Mouse (Mus musculus) gastrocnemius, postnatal 4 days (tissue): ENCODE measurements around the gene Pitpnc1. TPM values are rescaled to one million over a fixed set of nuclear protein-coding genes. Genes with fewer than 3 reads are reported as not detected.
A peak's percentile ranks its signal among the peaks of the same experiment; 100 is the strongest.

Source experiments
- DNase-seq, 2 experiments: peaks; one replicate each; pipeline ENCODE4 v3.0.0; 2021 to 2022; ENCODE audit warnings: low spot score in 2 of 2, mixed read lengths in 2 of 2
- total RNA-seq, 2 experiments: library from RNA; stranded (reverse); gene quantifications; 2 replicates each; pipeline ENCODE4 v1.2.3; 2021

Pitpnc1 gene
- total RNA-seq, 2 experiments from 2014 or later = 53.0 to 58.2 TPM

DNA sequence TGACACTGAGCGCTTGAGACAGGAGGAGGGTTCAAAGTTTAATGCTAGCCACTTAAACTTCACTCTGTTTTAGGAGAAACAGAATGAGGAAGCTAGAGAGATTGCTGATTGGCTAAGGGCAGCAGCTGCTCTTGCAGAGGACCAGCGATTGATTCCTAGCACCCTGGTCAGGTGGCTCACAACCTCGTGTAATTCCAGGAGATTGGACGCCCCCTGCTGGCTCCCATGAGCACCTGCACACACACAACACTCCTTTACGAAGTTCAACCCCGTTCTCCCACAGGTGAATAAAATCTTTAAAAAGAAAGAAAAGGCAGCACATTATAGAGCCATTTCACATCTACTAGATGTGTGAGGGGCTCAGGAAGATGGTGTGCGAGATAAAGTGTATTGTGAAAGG lies 224.8 kb downstream of the Pitpnc1 start:
- DNase-seq = no peak

- DNase-seq = no peak
These were observed 227.4 kb downstream of the Pitpnc1 start for GRCm38 (mm10) chr11:107243126-107243525.

GRCm38 (mm10) chr11:107241678-107242077 lies 228.8 kb downstream of the Pitpnc1 start:
- no peak for DNase-seq

- no peak for DNase-seq
These were observed 232.0 kb downstream of the Pitpnc1 start for GRCm38 (mm10) chr11:107238506-107238905.

GRCm38 (mm10) chr11:107237532-107237931 lies 233.0 kb downstream of the Pitpnc1 start:
- DNase-seq = no peak

DNA sequence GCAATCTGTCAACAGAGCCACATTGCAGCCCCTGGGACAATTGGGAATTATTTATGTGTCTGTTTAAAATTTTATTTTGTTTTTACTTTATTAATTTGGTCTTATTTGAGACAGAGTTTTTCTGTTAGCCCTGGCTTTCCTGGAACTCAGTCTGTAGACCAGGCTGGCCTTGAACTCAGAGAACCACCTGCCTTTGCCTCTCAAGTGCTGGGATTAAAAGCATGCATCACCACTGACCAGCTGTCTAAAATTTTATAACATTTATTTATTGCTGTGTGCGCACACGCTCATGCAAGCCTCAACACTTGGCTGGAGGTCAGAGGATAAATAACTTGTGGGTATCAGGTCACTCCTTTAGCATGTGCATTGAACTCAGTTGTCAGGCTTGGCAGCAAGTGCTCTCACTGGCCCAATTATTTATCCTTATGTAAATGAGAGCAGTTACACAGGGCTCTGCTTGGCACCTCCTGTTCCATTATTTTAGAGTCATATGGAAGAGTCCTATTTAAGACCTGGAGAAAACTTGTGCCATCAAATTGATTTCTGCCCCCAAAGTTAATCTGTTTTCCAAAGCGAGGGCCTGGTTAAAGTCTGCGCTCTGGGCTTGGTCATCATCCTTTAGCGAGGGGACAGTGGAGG lies 237.1 kb downstream of the Pitpnc1 start:
- DNase-seq = no peak

DNA sequence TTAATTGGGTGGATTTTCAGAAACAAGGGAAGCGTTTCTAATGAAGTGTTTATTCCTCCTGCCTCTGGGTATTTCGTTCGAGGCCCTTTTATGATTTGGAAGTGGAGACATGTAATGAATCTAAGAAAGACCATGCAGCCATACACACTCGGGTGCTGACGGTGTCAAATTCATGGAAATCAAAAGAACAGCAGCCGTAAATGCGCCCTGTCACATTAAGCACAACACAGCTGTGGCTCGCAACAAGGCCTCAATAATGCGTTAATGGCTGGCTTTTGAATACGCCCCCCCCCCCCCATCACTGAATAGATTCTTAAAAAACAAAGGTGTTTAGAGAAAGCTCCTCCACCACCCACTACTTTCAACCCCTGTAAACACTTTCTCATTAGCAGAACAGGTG lies 240.4 kb downstream of the Pitpnc1 start:
- no peak for DNase-seq

- DNase-seq = no peak
These were observed 244.1 kb downstream of the Pitpnc1 start for GRCm38 (mm10) chr11:107226431-107226830.

DNA sequence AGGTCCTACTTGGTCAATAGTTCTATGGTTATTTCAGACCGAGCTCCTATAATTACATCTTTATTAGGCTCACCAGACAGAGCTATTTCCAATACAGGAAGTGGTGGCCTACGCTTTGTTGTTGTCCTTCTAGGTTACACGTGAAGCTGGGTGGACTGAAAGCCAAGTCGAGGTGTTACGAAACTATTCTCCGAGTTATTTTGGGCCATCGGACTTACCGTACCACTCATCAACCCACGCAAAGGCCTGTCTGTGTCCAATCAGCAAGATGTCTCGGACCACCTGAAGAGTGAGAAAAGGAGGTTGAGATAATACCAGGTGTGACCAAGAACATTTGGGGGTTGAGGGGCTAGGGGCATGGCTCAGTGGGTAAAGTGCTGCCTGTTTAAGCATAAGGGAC lies 244.5 kb downstream of the Pitpnc1 start:
- DNase-seq = no peak

DNA sequence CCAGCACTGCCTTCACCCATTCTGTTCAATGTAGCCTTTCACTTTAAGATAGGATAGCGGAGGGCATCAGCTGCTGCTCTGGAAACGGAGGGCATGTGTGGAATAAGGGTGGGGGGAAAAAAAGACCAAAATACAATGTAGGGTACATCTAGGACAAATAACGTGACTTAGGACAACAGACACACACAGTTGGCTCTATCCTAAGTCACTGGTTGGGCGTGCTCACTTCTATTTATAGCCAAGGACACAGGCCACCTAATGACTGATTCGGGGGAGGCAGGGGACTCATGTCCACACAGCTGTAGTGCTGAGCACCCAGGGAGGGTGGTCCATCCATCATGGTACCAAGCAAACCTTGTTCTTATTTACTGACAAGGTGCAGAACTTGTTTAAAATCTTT lies 245.2 kb downstream of the Pitpnc1 start:
- DNase-seq = no peak

DNA sequence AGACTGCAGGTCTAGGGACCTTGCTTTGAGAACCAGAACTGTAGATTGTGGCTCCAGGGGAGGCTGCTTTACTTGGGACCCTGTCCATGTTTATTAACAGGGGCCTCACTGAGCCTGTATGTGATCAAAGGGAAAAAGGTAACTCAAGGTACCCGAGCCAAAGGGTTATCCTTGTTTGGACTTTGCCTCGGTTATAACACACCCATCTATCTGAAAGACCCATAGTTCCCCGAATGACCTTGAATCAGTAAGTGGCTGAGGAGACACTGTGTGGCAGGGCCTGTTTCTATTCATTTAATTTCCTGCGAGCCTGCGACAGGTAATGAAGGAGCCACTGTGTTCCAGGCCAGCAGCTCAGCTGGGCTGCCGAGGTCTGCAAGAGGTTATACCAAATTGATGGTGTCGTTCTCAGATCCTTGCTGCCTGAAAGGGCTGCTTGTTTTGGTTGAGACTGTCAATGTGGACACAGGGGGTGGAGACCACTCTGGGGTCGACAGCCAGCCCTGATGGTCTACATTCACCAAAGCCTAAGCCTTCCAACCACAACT lies 246.8 kb downstream of the Pitpnc1 start:
- no peak for DNase-seq

DNA sequence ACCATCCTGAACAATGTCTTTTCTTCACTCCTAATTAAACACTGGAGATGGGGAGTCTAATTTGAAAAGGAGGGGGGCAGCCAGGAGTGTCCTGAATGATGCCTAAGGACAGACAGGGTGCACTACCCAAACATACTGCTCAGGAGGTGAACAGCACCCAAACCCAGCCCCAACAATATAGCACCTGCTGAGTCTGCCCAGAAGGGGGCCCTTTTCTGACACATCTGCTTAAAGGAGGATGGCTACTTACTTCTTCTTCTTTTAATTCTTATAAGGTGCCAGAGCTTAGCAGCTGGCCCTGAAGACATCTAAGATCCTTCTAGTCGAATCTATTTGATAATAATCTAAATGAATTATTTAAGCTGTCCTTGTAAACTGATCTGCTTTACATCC lies 247.3 kb downstream of the Pitpnc1 start:
- no peak for DNase-seq

- no peak for DNase-seq
These were observed 247.8 kb downstream of the Pitpnc1 start for GRCm38 (mm10) chr11:107222531-107223168.

- no peak for DNase-seq
These were observed 255.4 kb downstream of the Pitpnc1 start for GRCm38 (mm10) chr11:107215111-107215510.

DNA sequence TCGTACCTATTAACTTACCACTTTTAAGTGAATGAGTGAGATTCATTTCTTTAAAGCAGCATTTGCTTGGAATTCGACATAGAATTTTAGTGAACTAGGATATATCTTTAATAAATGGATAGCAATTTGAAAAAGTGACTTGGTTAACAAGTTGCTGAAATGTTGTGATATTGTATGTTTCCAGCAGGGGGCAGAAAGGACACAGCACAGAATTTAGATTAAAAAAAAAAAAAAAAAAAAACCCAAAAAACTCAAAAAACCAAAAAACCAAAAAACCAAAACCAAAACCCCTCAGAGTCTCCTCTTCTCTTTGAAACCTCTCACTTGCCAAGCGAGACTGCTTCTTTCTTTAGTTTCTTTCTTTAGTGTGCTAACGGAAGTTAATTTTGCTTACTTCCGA lies 256.8 kb downstream of the Pitpnc1 start:
- no peak for DNase-seq

DNA sequence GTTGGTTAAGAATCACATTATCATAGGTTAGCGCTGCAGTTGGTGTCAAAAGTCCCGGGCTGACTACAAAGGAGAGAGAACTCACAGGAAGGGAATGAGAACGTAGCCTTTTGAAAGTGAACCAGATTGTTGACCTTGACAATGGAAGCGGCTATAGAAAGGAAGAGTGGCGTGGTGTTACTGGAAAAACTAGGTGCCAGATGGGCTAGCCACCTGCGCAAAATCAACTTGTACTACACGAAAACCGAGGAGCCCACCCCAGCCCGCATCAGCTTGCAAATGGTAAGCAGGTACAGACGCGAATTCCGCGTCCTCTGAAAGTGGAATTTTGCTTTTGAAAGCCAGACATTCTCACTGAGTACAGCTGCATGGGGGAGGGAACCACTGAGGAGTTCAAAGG lies 260.7 kb downstream of the Pitpnc1 start:
- DNase-seq = no peak

- no peak for DNase-seq
These were observed 268.7 kb downstream of the Pitpnc1 start for GRCm38 (mm10) chr11:107201773-107202172.

GRCm38 (mm10) chr11:107199281-107199680 lies 271.2 kb downstream of the Pitpnc1 start:
- no peak for DNase-seq

GRCm38 (mm10) chr11:107195334-107195733 lies 275.2 kb downstream of the Pitpnc1 start:
- no peak for DNase-seq

- DNase-seq = no peak
These were observed 280.1 kb downstream of the Pitpnc1 start for GRCm38 (mm10) chr11:107190376-107190775.

DNA sequence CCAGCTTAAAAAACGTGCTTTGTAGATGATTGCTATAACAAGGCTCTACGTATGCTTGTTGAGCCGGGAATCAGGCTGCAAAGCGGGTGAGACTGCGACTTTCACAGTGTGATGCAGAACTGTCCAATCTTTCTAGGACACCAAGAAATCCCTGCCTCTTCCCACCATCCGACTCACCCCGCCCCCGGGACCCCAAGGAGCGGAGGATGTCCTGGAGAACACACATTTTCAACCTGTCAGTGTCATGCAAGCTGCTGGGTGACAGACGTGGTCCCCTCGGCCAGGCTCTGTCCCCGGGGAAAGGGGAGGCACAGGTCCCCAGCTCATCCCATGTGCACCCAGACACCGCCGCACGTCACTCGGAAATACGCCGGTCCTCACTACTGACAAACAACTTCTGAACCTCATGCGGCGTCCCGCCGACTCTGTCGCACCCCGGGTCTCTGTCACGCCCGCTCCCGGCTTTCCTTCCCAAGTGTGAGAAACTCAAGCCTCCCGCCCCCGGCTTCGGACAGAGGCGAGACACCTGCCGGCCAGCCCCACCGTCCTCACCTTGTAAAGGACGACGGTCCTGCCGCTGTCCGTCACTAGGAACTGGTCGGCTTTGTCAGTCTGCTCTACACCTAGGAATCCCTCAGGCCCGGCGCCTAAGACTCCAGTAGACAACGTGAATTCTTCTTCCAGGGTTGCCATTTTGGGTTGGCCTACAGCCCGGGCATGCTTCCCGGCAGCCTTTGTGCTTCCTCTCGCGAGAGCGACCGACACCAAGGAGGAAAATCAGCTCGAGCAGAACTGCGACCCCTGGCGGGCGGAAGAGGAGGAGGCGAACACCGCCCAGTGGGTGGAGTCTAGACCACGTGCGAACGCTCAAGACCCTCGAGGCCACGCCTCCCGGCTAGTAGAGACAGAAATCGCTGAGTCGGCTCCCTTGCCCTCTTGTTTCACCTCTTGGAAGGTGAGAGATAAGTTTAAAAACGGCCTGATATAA lies 281.6 kb downstream of the Pitpnc1 start, which contains the start of gene Nol11:
TSS of gene Nol11 (minus strand) at position 817 of the 988 bp plus-strand sequence.
- DNase-seq = peak; percentile 97 to 99
